Mouse (Mus musculus) embryo, embryonic 10 days (tissue): ENCODE data around the gene Med29.

ENCODE experiments used
- DNase-seq: peaks from one replicate; pipeline ENCODE4 v3.0.0-alpha.2; 2015; ENCODE audit warnings: low spot score

Med29 gene

DNA sequence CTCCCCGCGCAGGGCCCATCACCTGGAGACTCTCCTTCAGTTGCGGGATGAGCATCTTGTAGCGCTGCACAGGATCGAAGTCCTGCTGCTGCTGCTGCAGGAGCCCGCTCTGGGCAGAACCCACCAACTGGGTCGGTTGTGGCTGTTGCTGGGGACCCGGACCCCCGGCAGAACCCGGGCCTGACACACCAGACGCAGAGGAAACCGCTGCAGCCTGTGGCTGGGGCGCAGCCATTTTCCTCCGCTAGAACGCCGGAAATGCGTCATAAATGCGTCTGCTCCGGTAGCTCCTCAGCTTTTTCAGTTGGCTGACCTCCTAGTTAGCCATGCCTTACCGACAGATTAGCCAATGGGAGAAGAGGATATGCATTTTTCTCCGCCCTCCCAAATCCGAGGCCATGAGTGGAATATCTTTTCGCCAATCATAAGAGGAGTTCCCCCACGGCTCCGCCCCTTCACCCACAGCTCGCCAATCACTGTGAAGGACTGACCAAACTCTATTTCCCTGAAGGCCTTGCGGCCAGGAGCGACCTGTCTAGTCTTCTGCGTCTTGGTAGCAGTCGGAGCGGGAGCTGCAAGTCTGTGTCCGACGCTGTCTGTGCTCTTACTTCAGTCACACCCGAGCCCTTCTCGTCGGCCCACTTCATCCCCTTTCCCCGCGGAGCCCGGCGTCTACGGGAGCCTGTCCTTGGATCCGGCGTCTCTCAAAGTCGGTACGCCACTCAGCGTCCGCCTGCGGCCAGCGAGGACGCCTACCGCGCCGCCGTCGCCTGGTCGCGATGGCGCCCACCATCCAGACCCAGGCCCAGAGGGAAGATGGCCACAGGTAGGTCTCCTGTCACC lies at the start of gene Med29, which contains the start of gene Paf1:
Med29 (minus strand) TSS at position 280 of the 843 bp plus-strand sequence.
Paf1 (plus strand) TSS at position 523 of the 843 bp plus-strand sequence.
- DNase-seq, result peak; percentile 98

DNA sequence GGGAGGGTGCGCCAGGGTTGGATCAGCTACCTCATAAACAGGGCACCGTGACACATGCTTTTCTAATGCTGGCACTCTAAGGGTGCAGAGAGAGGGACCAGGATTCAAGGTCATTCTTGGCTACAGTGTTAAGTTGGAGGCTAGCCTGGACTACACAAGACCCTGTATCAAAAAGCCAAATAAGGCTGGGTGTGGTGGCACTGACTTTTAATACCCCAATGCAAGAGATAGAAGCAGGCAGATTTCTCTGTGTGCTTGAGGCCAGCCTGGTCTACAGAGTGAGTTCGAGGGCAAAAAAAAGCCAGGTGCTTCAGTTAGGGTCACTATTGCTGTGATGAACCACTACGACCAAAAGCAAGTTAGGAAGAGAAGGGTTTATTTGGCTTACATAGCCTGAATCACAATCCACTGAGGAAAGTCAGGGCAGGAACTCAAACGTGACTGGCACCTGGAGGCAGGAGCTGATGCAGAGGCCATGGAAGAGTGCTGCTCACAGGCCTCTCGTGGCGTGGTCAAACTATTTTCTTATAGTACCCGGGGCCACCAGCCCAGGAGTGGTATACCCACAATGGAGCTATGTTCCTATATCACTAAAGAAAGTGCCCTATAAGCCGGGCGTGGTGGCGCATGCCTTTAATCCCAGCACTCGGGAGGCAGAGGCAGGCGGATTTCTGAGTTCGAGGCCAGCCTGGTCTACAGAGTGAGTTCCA lies 49.4 kb upstream of the Med29 start:
- DNase-seq, result no peak

DNA sequence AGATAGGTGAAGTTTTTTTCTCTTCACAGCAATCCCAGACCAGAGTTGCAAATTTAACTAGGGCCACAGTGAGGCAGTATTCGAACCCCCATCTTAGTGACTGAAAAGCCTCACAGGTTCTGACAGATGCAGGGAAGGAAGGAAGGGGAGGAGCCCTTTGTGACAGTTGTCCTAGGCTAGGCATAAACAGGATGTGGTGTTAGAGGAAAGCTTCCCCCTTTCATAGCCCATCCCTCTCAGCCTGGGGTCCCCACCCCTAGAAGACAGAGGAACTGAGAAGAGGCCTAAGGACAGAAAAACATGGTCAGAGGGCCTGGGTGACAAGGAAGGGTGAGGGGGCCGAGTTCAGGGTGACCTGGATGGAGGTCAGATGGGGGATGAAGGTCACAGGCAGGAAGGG lies 48.2 kb upstream of the Med29 start:
- no peak for DNase-seq

DNA sequence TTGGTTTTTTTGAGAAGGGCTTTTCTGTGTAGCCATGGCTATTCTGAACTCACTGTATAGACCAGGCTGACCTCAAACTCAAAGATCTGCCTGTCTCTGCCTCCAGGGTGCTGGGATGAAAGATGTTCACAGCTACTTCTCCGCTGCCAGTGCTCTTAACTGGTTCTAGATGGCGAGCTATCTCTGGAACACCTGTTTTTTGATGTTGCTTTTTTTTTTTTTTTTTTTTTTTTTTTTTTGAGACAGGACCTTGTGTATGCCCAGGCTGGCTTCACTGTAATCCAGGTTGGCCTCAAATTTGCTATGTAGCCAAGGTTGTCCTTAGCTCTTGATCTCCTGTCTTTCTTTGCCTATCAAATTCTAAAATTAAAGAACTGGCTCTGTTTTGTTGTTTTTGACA lies 46.3 kb upstream of the Med29 start:
- no peak for DNase-seq

DNA sequence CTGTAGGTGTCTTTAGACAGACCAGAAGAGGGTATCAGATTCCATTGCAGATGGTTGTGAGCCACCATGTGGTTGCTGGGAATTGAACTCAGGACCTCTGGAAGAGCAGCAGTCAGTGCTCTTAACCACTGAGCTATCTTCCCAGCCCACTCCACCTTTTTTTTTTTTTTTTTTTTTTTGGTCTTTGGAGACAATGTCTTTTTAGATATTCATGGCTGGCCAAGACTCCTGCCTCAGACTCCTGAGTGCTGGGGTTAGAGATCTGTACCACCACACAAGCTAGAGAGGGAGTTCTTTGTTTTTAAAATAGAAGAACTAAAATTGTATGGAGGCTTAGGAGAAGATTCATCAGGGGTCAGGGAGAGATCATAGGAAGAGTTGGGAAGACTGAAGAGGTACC lies 45.5 kb upstream of the Med29 start:
- no peak for DNase-seq

DNA sequence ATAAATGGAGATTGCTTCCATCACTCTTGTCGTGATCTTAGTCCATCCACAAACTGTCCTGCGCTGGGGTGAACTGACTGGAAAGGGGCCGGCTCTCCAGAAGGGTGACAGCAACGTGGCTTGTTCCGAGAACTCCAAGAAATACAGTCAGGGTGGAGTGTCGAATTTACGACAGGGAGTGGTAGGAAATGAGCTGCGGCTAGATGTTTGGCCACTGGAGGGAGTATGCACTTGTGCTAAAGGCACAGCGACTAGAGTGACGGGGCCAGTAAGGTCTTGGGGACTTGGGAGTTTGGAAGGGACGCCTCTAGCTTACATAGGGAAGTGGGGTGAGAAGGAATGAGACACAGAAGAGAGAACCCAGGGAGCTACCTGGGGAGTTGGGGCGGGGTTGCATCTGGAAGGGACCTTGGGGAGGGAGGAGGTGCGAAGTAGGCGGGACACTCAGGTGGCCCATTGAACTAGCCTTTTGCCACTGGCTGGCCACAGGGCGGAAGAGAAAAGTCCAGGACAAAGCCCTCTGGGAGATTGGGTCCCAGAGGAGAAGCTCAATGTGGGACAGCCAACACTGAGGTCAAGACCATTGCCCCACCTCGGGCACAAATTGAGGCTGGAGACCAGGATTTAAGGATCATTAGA lies 44.5 kb upstream of the Med29 start, which contains the start of gene Gmfg:
Gmfg (plus strand) TSS at position 516 of the 639 bp plus-strand sequence.
- DNase-seq, result peak; percentile 92

DNA sequence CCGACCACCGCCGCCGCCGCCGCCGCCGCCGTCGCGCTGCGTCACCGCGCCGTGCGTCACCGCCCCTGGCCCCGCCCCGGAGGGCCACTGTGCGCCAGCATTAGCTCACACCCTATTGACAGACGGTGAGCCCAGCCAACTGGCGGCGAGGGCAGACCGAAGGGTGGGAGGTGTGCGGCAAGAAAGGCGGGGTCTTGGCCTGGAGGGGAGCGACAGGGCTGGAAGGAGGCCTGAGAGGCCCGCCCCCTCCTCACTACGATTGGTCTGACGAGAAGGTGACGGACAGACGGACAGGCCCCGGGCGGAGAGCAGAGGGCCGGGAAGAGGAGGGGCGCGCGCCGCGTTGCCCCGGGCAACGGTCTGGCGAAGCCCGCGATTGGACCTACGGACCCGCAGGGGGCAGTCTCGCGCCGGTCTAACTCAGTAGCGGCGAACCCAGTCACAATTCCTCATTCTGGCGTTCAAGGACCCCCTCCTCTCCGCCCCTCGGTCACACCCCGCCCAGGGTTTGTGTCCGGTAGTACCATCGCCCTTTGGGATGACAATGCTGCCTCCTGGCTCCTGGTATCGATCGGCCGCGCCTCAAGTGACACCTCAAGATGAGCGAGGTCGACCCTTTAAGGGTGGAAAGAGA lies 43.9 kb upstream of the Med29 start:
- DNase-seq, result peak; percentile 99

DNA sequence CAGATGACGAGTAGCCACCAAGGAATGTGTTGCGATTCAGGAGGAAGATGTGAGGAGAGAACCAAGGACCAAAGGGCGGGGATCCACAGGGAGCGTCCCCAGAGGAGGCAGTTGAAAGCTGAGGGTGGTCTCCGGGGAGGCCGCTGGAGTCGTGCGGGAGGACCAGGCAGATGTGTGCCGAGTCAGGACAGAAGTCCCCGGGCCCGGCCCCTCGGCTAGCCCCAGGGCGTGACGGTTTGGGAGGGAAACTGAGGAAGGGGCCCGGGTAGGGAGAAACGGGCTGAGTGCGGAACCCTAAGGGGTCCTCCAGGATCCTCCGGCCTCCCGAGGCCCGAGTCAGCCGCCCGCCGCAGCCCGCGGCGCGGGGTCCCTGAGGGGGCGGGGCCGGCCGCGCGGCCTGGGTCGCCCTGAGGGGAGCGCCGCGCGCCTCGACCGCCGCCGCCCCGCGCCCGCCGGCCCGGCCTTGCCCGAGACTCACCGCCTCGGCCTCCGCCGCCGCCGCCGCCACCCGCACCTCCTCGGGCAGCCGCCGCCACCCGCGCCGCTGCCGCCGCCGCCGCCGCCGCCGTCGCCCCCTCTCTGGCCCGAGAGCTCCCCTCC lies 43.3 kb upstream of the Med29 start:
- peak; percentile 20 for DNase-seq

DNA sequence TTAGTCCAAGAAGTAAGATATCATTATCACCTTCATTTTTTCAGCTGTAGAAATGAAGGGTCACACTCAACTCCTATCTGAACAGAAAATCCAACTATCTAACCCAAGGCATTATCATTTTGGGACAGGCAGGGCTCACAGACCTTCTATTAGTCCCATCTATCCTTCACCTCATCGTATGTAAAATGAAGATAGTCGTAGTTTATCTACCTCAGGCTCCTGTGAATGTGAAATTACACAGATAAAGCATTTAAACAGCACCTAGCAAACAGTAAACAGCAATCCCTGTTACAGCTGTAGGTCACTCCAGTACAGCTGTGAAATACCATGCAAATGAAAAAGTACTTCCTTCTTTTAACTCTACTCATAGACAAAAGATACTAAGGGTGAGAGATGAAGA lies 39.7 kb upstream of the Med29 start:
- DNase-seq, result no peak

DNA sequence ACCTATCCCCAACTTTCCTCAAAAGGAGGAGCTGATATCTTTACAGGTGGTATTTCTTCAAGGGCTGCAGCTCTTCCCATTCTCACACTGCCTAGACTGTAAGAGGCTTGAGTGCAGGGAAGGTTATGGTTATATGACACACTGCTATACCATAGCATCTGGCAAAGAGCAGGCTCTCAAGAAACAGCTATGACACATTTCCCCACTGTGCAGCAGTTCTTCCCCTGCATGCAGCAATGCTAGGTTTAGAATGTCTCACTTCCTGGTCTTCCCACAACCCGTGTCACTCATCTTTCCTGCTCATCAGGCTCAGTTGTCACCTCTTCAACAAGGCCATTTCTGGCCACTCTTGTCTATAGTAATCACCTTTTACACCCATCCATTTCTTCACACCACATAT lies 38.0 kb upstream of the Med29 start:
- DNase-seq, result no peak

DNA sequence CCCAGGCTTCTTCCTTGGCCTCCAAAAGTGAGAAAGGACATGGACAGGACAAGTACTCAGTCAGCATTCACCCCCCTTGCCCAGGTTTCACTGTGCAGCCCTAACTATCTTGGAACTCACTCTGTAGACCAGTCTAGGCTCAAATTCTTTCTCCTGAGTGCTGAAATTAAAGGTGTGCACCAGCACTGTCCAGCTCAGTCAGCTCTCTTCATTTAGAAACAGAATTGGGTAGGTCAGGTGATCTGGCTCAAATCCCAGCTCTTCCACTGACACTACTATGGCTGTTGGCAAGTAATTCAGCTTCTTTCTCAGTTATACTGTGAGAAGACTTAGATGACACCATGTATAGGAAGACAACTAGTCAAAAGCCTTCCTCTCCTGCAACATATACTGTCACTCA lies 35.2 kb upstream of the Med29 start:
- DNase-seq, result no peak

DNA sequence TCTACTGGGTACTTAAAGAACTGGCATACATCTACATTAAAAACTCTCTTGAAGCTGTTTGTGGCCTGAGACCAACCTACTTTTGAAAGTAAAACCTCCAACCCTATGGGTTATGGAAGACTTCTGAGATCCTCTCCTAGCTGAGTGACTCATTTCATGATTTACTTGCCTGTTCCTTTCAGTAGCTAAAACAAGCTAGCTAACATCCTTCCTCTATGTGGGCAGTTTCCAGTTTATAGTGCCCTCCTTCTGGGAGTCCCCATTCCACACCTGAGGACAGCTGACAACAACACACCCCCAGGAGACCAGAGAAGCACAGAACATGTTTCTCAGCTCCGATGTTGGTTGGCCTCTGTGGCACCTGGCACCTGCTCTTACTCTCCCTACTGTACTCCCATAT lies 30.5 kb upstream of the Med29 start:
- DNase-seq, result no peak

DNA sequence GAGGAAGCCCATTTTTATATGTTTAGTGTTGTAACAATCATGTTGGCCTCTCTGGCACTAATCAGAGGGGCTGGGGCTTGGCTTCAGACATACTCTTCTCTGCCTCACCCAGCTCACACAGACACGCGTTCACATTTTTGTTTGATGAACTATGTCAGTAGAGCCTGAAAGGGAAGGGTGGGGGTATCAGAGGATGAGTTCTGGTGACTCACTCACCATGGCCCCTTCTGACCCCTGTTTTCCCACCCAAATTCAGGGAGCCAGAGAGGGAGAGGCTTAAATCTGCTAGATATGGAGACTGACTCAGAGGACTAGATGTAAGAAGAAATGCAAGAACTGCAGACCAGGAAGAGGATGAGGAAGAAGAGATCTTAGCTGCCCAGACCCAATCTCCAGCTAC lies 26.9 kb upstream of the Med29 start:
- DNase-seq, result no peak

DNA sequence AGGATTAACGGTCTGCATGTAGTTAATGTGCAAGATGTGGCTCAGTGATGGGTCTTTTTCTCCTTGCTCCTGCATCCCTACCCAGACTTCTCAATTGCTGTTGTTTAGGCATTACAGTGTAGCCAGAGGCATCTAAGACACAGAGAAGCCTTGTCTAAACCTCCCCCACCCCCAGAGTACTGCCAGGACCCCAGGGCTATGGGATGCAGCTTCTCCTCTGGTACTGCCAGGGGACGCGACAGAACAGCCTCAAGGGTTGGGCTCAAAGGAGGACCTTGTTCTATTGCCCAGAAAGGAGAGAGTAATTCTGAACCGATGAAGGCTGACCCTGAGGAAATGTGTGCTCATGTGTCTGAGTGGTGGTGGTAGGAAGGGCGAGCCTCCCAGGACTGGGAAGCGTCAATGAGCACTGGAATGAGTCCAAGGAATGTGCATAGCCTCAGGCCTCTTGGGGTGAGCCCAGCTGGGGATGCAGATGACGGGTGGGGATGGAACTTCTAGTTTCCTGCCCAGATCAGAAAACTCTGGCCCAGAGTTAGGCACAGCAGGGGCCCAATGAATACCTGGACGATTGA lies 25.7 kb upstream of the Med29 start:
- DNase-seq, result no peak

DNA sequence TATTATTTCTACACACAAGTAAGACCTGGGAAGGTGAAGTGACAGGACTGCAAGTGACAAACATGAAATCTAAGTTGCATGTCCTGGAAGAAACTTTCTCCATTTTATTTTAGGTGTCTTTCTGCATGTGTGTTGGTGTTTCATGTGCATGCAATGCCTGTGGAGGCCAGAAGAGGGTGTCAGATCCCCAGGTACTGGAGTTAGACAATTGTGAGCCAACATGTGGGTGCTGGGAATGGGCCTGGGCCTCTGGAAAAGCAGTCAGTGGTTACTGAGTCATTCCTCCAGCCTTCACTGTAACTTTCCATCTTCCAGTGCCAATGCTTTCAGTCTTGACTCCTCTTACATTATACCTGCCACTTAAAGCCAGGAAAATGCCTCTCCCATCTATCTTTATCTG lies 24.9 kb upstream of the Med29 start:
- DNase-seq, result no peak

DNA sequence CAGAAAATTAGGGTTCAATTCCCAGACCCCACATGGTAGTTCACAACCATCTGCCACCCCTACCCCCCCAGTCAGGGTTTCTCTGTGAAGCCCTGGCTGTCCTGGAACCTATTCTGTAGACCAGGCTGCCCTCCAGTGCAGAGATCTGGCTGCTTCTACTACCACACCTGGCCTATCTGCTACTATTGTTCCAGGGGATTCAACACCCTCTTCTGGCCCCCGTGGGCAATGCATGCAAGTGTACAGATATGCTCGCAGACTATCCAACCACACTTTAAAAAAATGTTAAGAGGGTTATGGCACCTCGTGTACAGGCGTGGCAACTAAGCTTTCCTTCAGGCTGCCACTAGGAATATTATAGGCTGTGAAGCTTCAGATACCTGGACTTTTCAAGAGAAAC lies 20.3 kb upstream of the Med29 start:
- no peak for DNase-seq

DNA sequence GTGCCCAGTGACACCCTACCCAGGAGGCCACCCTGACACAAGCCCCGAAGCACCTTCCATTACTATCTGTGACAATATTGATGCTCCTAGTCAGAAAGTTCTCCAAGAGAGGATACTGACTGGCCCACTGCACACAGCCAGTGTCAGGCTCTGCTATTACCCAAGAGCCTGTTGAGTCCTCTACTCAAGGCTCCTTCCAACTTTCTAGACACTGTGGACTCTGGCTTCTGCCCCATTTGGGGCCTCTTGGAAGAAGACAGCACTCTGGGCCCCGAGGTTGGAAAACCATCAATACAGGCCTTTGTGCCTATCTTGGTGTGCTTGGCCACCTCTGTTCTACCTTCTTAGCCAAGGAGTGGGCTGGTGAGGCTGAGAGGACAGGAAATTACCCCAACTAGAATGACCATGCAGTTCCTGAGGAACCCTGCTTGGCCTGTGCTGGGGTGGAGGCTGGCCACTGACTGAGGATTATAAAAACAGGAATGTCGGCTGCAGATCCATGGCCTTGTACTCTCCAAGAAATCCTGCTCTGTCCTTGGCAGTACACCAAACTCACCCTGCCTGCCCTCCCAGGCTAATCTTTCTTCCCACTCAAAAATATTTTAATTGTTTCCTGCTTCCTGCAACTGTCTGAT lies 18.4 kb upstream of the Med29 start:
- DNase-seq, result no peak

DNA sequence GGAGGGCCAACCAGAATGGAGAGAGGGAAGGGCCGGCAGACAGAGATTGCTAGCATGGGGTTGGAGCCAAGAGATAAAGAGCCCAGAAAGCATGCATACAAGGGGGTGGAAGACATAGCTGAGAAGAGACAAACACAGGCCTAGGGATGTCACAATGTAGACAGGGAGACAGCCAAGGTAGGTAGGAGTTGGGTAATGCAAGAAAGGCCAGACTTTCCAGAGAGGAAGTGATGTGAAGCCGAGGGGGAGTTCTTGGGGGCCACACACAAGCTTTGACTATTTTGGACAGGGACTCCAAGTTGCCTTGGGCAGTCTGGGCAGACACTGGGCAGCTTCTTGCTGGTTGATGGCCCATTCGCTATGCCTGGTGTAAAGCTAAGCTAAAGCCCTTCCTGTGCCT lies 9.4 kb upstream of the Med29 start:
- no peak for DNase-seq

DNA sequence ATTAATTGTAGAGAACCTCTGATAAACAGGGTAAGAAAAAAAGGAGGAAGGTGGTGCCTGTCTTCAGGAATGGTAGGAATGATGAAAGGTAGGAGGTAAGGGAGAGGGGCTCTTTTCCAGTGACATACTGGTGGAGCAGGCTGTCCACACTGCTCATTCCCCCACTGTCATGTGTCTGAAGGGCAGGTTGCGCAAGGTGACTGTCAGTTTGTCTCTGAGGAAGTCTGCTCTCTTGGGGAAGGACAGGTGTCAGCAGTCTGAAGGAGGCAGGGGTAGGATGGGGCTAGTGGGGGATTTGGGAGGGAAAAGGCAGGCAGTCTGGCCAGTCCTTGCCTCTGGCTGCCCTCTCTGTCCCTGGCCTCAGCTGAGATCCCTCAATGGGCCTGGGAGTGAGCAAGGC lies 8.5 kb upstream of the Med29 start:
- DNase-seq, result no peak

DNA sequence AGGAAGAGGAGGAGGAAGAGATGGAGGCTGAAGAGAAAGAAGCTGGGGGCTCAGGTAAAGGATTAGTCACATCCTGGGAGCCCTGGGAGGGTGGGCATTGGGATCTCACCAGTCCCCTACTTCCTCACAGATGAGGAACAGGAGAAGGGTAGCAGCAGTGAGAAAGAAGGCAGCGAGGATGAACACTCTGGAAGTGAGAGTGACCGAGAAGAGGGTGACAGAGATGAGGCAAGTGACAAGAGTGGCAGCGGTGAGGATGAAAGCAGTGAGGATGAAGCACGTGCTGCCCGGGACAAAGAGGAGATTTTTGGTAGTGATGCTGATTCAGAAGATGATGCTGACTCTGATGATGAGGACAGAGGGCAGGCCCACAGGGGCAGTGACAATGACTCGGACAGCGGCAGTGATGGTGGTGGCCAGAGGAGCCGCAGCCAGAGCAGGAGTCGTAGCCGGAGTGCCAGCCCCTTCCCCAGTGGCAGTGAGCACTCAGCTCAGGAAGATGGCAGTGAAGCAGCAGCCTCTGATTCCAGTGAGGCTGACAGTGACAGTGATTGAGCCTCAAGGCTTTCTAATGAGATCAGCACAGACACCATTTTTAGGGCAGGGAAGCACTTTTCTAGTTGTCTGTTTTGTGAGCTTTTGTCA lies 6.3 kb upstream of the Med29 start:
- no peak for DNase-seq

DNA sequence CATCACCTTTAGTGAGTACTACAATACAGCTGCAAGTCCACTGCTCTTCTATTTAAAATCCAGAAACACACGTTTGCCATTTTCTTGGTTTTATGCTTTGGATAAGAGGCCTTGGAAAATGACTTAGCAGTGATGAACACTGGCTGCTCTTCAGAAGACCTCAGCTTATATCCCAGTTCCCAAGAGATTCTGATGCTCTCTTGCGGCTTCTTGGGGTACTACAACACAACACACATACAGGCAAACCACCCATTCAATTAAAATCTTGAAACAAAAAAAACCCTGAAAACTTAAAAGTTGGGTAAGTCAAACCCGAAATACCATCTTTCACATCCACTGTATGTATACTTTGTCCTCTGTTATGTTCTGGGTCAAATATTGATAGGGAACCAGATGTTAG lies 5.5 kb upstream of the Med29 start:
- no peak for DNase-seq
